Mouse (Mus musculus) cerebral cortex, adult 2 months (tissue): ENCODE data around the gene Fgd6.

ENCODE experiments used
- WGBS: fragments of 180-500 bp; shearing (Covaris S2); methylation state at CpG from one replicate; pipeline ENCODE4 v1.1.7; 2018; 5-methylcytosine and 5-hydroxymethylcytosine counted together

Fgd6 gene

DNA sequence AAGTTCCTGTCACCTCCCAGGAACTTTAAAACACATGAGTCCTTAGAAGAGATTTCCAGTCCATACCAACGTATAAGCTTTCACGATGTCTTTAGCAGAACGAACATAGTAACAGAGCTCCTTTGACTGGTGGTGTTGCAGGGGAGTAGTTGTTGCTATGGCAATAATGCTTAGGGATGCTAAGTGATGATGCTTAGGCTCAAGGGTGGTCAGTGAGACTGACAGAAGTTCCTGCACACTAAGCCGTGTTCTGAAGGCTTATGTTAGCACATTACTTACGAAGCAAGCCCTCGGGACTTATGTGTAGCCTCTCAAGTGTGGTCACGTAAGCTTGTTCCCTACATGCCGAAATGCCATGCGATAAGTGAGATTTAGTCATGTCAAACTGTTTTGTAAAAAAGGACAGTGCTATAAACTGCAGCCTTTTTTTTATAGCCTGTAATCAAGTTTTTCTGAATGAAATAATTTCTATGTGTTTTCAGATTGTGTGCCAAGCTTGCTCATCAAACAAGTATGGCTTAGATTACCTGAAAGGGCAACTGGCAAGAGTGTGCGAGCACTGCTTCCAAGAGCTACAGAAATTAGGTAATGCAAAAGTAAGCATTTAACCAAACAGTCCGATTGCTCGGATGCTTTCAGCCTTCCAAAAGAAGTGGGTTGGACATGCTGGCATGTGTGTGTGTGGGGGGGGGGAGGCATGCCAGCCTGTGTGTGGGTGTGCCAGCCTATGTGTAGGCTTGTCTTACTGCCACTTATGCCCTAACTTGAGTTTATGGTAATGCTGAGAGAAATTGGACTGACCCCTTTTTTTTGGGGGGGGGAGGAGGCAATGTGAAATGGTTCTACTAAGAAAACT, 99.0 kb downstream of the Fgd6 start:
- 51% methylated on average over 12 of the region's 12 CpGs for WGBS

DNA sequence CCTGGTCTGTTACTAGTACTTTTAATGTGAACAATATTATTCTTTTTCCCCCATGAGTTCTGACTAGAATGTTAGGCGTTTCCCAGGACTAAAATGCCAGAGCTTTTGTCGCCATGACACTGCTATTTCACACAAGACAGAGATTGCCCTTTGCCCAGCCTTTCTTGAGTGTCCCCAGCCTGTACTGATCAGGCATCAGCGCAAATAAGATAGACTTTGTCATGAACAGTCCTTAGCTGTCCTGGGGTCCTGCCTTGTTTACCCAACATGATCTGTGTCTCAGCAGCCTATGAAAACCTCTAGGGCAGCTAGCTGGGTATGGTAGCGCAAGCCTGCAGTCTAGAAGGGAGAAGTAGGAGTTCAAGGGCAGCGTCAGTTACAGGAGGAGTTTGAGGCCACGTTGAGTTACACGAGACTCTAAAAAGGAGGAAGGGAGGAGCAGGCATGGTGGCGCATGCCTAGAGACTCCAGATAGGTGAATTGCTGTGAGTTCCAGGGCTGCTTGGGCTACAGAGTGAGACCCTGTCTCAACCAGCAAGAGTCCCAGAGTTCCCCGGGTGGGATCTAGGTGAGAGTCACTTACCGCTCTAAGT, 103.2 kb downstream of the Fgd6 start:
- 89% methylated on average over 10 of the region's 10 CpGs for WGBS

DNA sequence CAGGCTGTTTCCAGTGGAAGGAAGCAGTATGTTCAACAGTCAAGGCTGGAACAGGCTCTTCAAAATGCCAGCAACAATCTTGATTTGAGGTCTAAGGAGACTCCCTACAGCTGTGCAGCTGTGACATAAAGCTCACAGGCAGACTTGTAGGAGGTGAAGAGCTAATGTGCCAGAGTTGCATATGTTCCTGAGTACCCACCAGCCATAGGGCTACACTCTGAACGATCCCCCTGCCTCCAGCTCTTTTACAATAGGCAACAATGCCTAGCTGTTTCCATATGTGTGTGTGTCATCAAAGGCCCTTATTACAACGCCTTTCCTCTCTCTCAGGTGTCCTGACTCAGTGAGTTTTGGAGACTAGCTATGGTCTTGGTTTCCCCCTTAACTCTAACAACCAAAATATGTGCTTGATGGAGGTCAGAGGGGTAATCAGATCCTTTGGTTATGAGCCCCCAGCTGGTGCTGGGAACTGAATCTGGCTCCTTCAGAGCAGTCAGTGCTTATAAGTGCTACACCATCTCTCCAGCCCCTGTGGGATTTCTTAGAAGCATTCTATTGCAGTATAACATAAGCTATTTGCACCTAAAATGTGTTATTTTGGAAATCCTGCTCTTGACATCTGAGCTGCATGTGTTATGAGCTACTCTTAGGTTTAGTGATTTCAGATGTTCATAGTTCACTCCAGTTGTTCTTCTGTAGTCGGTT, 104.6 kb downstream of the Fgd6 start:
- WGBS, result 81% methylated on average over 3 of the region's 3 CpGs

DNA sequence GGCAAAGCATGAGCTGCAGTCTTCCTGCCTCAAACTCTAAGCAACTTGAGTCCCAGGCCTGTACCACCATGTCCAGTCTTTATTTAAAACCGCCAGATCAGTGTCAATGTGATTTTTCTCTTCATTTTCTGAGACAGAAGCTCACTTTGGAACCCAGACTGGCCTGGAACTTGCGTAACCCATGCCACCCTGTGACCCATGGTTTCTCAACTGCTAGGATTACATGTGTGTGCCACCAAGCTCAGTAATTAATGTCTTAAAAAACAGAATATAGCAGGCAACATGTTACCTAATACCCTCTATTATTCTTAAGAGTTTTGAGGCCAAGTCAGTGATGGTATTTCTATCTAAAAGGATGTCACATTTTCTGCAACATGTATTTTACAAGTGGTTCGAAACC, 106.6 kb downstream of the Fgd6 start:
- 94% methylated on average over 3 of the region's 3 CpGs for WGBS

DNA sequence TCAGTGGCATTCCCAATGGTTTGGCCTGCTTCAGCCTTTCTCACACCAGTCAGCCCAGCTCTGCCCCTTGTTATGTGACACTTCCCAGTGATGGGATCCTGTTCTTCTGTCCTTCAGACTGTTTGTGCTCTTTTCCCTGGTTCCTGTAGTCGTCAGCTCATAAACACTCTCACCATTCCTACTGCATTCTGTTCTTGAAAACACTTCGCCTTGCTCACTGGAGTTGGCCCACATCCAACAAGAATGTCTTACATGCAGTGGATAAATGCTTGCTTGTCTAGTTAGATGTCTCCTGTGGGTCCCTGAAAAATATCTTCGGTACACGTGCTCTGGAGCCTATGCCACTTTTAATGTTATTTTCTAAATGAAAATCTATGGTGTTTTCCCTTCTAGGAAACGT, 108.8 kb downstream of the Fgd6 start:
- WGBS, result 41% methylated on average over 5 of the region's 5 CpGs

DNA sequence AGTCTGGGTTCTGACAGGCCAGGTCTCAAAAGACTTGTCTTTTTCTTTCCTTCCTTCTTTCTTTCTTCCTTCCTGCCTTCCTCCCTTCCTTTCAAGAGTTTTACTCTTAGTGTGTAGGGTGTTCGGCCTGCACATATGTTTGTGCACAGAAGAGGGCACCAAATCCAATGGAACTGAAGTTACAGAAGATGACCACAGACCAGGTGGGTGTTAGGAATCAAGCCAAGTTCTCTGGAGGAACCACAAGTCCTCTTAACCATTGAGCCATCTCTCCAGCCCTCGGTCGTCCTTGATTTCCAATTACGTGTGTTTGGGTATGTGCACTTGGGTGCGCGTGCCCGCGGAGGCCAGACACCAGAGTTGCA, 111.6 kb downstream of the Fgd6 start:
- WGBS, result 7% methylated on average over 8 of the region's 8 CpGs

DNA sequence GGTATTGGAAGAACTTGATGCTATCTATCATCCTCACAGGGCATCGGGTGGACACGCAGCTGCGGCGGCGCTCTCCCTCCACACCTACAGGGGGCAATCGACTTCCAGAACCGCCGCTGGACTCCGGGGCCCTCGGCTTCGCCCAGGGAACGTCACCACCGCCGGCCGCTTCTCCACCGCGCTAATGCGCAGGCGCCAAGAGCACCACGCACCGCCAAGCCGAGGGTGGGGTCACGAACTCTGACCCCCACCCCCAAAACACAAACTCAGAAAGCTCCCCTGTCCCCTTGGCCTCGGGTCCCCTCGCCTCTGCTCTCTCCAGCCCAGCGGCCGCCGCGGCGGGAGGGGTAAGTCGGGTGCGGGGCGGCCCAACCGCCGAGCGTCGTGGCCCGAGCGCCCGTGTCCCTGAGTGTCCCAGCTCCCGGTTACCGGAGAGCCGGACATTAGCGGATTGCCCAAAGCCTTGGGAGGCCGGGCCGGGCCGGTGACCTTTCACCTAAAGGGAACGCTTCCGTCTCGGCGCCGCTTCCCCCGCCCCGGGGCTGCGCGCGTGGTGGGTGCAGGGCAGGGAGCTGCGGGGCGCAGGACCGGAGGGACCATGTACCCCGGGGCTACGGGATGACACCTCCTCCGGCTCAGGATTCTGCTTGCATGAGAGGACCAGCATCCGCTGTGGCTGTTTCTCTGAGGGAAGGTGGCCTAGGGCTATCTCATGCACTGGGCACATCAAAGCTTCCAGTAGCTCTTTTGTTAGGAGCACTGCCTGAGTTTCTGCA, 112.1 kb downstream of the Fgd6 start, which contains the start of gene Nr2c1:
Gene Nr2c1 (plus strand): TSS at position 268 of the 776 bp plus-strand sequence.
- WGBS, result under 1% methylated on average over 64 of the region's 64 CpGs

DNA sequence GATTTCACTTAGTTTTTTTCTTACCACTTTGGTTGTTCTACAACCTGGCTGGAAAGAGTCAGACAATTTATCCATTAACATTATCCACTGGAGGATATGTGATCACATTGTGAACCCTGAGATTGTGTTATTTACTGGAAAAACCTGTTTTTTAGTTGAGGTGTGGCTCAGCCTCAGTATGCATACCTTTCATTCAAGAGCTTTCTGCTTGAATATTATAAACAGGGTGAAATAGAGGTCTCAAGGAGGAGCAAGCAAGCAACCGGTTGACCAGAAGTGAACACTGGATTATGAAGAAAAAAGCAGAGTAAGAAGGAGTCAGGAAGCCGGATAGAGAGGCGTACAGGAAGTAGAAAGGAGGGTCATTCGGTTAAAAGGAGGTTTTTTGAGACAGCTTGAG, 115.7 kb downstream of the Fgd6 start:
- WGBS, result 77% methylated on average over 4 of the region's 4 CpGs

DNA sequence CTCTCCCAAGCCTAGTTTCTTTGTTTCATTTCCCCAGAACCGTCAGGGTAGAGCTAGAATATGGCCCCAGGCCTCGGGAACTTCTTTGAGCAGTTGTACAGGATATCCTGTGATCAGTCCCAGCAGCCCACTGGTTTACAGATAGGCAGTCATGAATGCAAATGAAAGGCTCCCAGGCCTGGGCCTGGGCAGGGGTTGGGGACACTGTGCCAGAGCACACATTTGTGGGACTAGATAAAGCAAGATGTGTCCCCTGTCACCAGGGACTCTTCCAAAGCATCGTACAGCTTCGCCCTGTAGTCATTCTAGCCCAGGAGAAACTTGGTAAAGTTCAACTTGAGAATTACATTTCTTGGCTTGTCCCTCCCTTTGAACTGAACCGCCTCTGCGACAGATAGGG, 123.2 kb downstream of the Fgd6 start:
- WGBS, result 91% methylated on average over 6 of the region's 6 CpGs

DNA sequence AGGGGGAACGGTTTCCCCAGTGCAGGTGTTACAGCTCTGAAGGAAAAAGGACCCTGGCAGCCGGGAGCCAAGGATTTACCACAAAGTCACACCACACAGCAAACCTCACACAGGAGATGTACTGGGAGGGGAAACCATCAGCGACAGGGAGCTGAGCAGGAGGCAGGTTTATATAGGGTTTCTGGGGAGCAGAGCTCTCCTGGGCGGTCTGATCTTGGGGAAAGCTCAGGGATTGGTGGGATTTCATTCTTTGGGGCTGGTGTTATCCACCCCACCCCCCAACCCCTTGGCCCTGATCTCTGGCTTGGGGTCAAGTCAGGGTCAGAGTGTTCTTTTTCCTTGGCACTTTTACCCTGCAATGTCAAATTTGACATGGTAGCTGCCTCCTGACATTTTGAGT, 123.6 kb downstream of the Fgd6 start:
- 96% methylated on average over 4 of the region's 4 CpGs for WGBS

DNA sequence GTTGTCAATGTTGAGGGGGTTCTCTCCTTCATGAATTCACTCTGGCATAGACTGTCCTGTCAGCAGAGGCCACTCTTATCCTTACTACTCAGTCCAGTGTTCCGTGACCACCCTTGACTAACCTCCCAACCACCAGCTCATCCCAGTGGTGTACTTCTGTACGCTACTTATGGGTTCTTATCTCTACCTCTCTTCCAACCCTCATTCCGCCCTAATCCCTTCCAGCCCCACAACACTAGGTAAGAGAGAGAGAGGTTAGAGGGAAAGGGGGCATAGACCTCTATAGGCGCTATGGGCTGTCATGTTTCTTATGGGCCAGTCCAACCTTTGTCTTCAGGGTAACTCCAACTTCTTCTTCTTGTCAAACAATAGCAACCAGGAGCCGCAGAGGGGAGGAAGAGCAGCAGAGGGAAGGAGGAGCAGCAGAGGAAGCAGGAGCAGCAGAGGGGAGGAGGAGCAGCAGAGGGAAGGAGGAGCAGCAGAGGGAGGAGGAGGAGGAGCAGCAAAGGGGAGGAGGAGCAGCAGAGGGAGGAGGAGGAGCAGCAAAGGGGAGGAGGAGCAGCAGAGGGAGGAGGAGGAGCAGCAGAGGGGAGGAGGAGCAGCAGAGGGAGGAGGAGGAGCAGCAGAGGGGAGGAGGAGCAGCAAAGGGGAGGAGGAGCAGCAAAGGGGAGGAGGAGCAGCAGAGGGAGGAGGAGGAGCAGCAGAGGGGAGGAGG, 125.4 kb downstream of the Fgd6 start:
- WGBS, result 94% methylated on average over 5 of the region's 5 CpGs

DNA sequence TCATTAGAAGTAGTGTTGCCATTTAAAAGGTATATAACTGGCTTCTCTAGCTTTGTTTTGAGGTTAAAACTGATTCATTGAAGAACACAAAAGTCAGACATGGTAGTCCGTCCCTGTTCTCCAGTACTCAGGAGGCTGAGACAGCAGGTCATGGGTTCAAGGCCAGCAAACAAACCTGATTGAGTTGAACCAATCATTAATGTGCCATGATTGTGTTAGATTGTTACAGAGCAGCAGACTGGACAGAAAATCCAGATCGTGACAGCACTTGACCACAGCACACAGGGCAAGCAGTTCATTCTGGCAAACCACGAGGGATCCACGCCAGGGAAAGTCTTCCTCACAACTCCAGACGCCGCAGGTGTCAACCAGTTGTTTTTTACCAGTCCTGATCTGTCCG, 126.2 kb downstream of the Fgd6 start:
- 95% methylated on average over 7 of the region's 7 CpGs for WGBS

DNA sequence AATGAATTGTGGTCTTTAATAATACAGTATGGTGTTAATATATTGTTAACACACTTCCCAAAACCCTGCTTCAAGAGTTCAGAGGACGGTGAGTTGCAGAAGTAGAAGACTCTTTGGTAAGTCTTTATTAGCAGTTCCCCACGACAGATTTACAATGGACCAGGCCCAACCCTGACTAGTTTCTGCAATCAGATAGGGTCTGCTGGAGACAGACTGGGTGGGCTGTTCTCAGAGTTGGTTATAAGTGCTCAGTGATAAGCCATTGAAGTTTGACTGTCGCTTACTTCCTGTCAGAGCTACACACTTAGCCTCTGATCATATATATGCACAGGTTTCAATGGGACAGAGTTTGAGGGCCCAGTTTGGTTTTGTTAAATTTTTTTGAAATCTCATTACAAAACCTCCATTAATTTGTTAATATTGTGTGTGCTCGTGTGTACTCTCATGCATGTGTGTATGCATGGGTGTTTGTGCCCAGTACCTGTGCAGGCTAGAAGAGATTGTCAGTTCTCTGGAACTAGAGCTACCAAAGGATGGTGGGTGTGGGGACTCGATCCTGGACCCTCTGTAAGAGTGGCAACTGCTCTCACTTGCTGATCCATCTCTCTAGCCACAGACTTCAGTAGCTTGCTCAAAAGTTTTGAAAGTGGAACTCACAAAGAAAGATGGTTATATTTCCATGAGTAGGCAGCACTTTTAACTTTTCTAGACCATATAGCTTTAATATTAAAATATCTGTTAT, 128.5 kb downstream of the Fgd6 start:
- 90% methylated on average over 5 of the region's 5 CpGs for WGBS

DNA sequence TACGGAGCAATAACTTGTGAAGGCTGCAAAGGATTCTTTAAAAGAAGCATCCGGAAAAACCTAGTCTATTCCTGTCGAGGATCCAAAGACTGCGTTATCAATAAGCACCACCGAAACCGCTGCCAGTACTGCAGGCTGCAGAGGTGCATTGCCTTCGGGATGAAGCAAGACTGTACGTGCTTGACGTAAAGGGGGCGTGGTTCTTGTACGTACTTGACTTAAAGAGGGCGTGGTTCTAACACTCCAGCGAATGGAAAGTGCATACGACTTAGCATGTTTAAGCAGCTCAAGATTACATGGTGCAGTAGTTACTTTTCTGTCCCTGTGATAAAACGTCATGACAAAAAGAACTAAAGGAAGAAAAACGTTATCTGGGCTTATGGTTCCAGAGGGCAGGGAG, 129.6 kb downstream of the Fgd6 start:
- 94% methylated on average over 16 of the region's 16 CpGs for WGBS

DNA sequence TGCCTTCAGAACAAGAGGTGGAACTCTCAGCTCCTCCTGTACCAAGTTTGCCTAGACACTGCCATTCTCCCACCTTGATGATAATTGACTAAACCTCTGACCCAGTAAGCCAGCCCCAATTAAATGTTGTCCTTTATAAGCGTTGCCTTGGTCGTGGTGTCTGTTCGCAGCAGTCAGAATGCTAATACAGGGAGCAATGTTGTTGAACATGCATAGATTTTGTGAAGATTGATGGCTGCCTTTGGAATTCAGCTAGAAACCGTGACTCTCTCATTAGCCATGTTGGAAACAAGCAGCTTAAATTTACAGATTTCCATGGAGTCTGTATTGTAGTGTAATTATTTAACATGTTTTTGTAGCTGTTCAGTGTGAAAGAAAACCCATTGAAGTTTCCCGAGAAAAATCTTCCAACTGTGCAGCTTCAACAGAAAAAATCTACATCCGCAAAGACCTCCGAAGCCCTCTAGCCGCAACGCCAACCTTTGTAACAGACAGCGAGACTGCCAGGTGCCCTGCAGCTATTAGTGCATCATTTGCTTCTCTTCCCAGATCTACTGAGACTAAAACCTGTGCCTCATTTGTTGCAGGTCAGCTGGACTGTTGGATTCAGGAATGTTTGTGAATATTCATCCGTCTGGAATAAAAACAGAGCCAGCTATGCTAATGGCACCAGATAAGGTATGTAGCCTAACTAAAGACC, 131.4 kb downstream of the Fgd6 start:
- WGBS, result 73% methylated on average over 11 of the region's 11 CpGs

DNA sequence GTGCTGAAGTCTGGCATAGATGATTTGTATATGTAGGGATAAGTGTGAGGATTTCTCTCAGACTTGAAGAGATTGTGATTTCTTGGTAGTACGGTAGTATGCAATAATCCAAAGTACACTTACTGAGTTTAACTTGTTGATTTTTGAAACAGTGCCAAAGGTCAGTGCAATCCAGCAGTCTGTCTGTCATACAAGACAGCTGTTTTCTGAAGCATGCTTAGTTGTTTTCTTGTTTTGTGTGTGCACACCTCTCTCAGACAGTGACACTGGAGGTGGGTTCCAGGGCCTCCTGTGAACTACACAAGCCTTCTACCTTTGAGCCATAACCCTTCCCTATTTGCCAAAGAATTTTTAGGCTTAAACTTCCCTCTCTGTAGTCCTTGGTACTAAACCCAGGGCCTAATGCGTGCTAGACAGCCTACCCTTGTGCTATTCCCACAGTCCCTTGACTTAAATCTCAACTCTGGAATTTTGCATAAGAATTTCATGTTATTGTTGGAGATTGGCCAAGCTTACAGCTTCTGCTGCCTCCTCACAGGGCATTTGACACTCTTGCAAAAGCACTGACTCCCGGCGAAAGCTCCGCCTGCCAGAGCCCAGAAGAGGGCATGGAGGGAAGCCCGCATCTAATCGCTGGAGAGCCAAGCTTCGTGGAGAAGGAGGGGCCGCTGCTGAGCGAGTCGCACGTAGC, 135.8 kb downstream of the Fgd6 start:
- WGBS, result 68% methylated on average over 12 of the region's 12 CpGs

DNA sequence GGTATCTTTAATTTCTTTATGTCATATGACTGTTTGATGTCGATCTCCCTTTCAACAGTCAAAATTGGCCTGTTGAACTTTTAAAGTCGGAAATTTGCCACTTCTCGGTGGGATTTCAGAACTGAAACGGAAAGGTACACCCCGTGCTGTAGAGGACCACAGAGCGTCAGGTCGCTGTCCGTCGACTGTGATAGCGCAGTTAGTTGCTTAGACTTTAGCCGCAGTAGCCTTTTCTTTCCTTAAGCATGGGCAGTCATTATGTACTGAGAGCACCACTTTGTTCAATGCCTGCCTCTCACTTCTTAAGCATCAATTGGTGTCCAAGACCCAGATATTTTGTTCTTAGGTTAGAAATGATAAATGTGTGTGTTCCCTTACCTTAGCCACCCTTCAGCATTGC, 136.3 kb downstream of the Fgd6 start:
- 74% methylated on average over 11 of the region's 11 CpGs for WGBS

DNA sequence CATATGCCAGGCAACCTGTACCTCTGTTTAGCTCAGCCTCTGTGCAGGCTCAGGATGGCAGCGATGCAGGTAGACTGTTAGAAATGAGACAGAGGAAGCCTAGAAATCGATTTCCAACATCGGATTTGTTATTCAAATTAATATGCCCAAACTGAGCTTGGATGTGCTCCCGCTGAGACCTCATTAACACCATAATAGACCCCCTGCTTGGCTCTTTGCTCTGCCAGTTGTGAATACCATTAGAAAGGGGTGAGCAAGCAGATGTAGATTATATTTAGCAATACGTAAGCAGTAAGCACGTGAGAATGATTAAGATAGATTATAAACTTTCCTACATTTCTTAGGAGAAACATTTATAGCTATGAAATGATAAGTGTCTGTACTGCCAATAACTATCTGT, 136.9 kb downstream of the Fgd6 start:
- 57% methylated on average over 6 of the region's 6 CpGs for WGBS

DNA sequence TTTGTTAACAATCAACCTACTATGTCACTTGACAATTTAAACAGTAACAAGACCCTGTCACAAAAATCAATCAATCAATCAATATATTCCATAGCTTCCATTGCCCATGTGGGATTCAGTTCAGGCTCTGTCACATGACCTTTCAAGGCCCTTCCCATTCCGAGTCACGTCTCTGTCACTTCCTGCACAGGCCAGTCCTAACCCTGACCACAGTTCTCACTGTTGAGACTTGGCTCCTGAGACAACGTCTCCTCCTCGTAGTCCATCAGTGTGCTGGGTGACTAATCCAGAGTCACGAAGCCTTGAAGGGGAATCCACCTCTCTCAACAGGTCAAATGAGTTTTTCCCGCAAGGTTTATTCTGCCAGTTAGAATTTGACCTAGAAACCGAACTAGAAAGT, 138.9 kb downstream of the Fgd6 start:
- 78% methylated on average over 7 of the region's 7 CpGs for WGBS

DNA sequence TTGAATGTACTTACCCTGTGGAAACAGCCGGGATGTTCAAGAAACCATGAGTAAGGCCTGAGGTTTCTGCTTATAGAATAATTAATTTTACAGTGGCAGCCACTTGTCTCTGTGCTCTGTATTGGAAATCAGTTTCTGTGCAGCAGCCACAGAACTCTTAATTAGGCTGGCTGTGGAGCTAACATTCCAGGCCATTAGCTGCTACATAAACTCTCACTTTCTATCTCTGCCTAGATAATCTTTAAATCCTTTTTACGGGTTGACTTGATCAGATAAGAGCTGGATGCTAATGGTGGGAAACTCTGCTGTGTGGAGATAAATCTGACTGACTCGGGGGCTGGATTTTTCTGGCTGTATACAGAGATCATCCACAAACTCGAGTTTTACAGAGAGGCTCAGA, 147.4 kb downstream of the Fgd6 start:
- WGBS, result 69% methylated on average over 4 of the region's 4 CpGs
